Mouse (Mus musculus): Measurements from ENCODE around the gene Gm30302. TPM values are rescaled to one million over a fixed set of nuclear protein-coding genes. Genes with fewer than 3 reads are reported as not detected.

Gm30302 gene
- polyA plus RNA-seq (2015; fragmentation: Nextera tagmentation; extraction: Ambion mirVana) = not detected in 2 replicates

GRCm38 (mm10) chr13:49798901-49799300 is at the start of gene Gm30302:
Gm30302 (minus strand) TSS chr13:49799001.
- Histone ChIP-seq H3K27me3 (no peaks in the 10 kb centered on the region), H3K4me1 (replicated peaks) (no peaks in the 10 kb centered on the region), H3K4me3 (replicated peaks) (no peak within 1 kb of the TSS), H3K27ac (no peak within 1 kb of the TSS), H3K9ac (no peak within 1 kb of the TSS), H3K36me3 (no peaks in the 10 kb centered on the region), H3K4me2 (no peak within 1 kb of the TSS), H3K9me3 (replicated peaks) (peaks cover 5% of the 10 kb centered on the region; the same call in 1 of the 2 replicates)
- ATAC-seq (ENCODE audit: low read depth) (no peak), DNase-seq (no peak)
- WGBS (ENCODE audit: insufficient replicate concordance) = 68% methylated on average over 1 of the region's 1 CpGs

- no peak for ATAC-seq (ENCODE audit: low read depth)
- 7% methylated on average over 3 of the region's 3 CpGs for WGBS (ENCODE audit: insufficient replicate concordance)
- no peak for DNase-seq
- Histone ChIP-seq H3K4me1 (replicated peaks) (no peaks in the 10 kb centered on the region), H3K9ac (no peak overlapping the region), H3K27me3 (no peaks in the 10 kb centered on the region), H3K36me3 (no peaks in the 10 kb centered on the region), H3K9me3 (replicated peaks) (no peaks in the 10 kb centered on the region), H3K27ac (no peak overlapping the region), H3K4me2 (no peak overlapping the region), H3K4me3 (replicated peaks) (no peak overlapping the region)
These were observed 48.0 kb upstream of the Gm30302 start for GRCm38 (mm10) chr13:49846751-49847150.

- no peak for DNase-seq
- no peak overlapping the region for H3K27ac ChIP-seq
These were observed 47.3 kb upstream of the Gm30302 start for GRCm38 (mm10) chr13:49846141-49846540.

GRCm38 (mm10) chr13:49845663-49846062 is 46.9 kb upstream of the Gm30302 start:
- no peaks in the 10 kb centered on the region for H3K27me3 ChIP-seq
- no peak for ATAC-seq (ENCODE audit: low read depth)
- H3K4me3 ChIP-seq (replicated peaks) = no peak overlapping the region
- DNase-seq = no peak
- H3K9me3 ChIP-seq (replicated peaks) = no peaks in the 10 kb centered on the region
- WGBS (ENCODE audit: insufficient replicate concordance) = 55% methylated on average over 3 of the region's 3 CpGs
- no peak overlapping the region for H3K9ac ChIP-seq
- H3K4me2 ChIP-seq = no peak overlapping the region
- H3K4me1 ChIP-seq (replicated peaks) = no peaks in the 10 kb centered on the region
- H3K27ac ChIP-seq = no peak overlapping the region
- no peaks in the 10 kb centered on the region for H3K36me3 ChIP-seq

More at GRCm38 (mm10) chr13:49846141-49846540, 47.3 kb upstream of the Gm30302 start:
- Histone ChIP-seq H3K4me3 (replicated peaks) (no peak overlapping the region), H3K9me3 (replicated peaks) (no peaks in the 10 kb centered on the region), H3K4me2 (no peak overlapping the region), H3K9ac (no peak overlapping the region), H3K4me1 (replicated peaks) (no peaks in the 10 kb centered on the region), H3K36me3 (no peaks in the 10 kb centered on the region), H3K27me3 (no peaks in the 10 kb centered on the region)
- no peak for ATAC-seq (ENCODE audit: low read depth)
- WGBS (ENCODE audit: insufficient replicate concordance) = 55% methylated on average over 3 of the region's 3 CpGs

GRCm38 (mm10) chr13:49844071-49844470 is 45.3 kb upstream of the Gm30302 start:
- H3K27me3 ChIP-seq = no peaks in the 10 kb centered on the region
- DNase-seq (no peak), ATAC-seq (ENCODE audit: low read depth) (no peak)
- no peak overlapping the region for H3K4me3 ChIP-seq (replicated peaks)
- no peaks in the 10 kb centered on the region for H3K36me3 ChIP-seq
- no peak overlapping the region for H3K4me2 ChIP-seq
- WGBS (ENCODE audit: insufficient replicate concordance) = 59% methylated on average over 5 of the region's 5 CpGs
- H3K4me1 ChIP-seq (replicated peaks) = no peaks in the 10 kb centered on the region
- H3K27ac ChIP-seq = no peak overlapping the region
- no peak overlapping the region for H3K9ac ChIP-seq
- no peaks in the 10 kb centered on the region for H3K9me3 ChIP-seq (replicated peaks)

GRCm38 (mm10) chr13:49841186-49841585 is 42.4 kb upstream of the Gm30302 start:
- DNase-seq (no peak), ATAC-seq (ENCODE audit: low read depth) (no peak)
- Histone ChIP-seq H3K9me3 (replicated peaks) (no peaks in the 10 kb centered on the region), H3K4me2 (no peak overlapping the region), H3K9ac (no peak overlapping the region), H3K27me3 (no peaks in the 10 kb centered on the region), H3K4me1 (replicated peaks) (no peaks in the 10 kb centered on the region), H3K27ac (no peak overlapping the region), H3K4me3 (replicated peaks) (no peak overlapping the region), H3K36me3 (no peaks in the 10 kb centered on the region)

- no peaks in the 10 kb centered on the region for H3K36me3 ChIP-seq
- H3K4me3 ChIP-seq (replicated peaks) = no peak overlapping the region
- no peak for DNase-seq
- no peak for ATAC-seq (ENCODE audit: low read depth)
- 51% methylated on average over 3 of the region's 3 CpGs for WGBS (ENCODE audit: insufficient replicate concordance)
- no peak overlapping the region for H3K9ac ChIP-seq
- no peaks in the 10 kb centered on the region for H3K27me3 ChIP-seq
- no peaks in the 10 kb centered on the region for H3K9me3 ChIP-seq (replicated peaks)
- no peaks in the 10 kb centered on the region for H3K4me1 ChIP-seq (replicated peaks)
- no peak overlapping the region for H3K4me2 ChIP-seq
- H3K27ac ChIP-seq = no peak overlapping the region
These were observed 31.6 kb upstream of the Gm30302 start for GRCm38 (mm10) chr13:49830355-49830754.

GRCm38 (mm10) chr13:49825300-49825699 is 26.5 kb upstream of the Gm30302 start:
- H3K4me1 ChIP-seq (replicated peaks) = no peaks in the 10 kb centered on the region
- H3K27ac ChIP-seq = no peak overlapping the region
- no peak overlapping the region for H3K4me3 ChIP-seq (replicated peaks)
- WGBS (ENCODE audit: insufficient replicate concordance) = 66% methylated on average over 4 of the region's 4 CpGs
- ATAC-seq (ENCODE audit: low read depth) = no peak
- no peak for DNase-seq
- H3K27me3 ChIP-seq = no peaks in the 10 kb centered on the region
- no peaks in the 10 kb centered on the region for H3K9me3 ChIP-seq (replicated peaks)
- no peaks in the 10 kb centered on the region for H3K36me3 ChIP-seq
- no peak overlapping the region for H3K4me2 ChIP-seq
- no peak overlapping the region for H3K9ac ChIP-seq

- H3K9ac ChIP-seq = no peak overlapping the region
- ATAC-seq (ENCODE audit: low read depth) = no peak
- H3K27me3 ChIP-seq = no peaks in the 10 kb centered on the region
- H3K9me3 ChIP-seq (replicated peaks) = no peaks in the 10 kb centered on the region
- H3K4me3 ChIP-seq (replicated peaks) = no peak overlapping the region
- H3K4me1 ChIP-seq (replicated peaks) = no peaks in the 10 kb centered on the region
- 44% methylated on average over 3 of the region's 3 CpGs for WGBS (ENCODE audit: insufficient replicate concordance)
- H3K36me3 ChIP-seq = no peaks in the 10 kb centered on the region
- no peak overlapping the region for H3K4me2 ChIP-seq
- no peak overlapping the region for H3K27ac ChIP-seq
- no peak for DNase-seq
These were observed 16.2 kb upstream of the Gm30302 start for GRCm38 (mm10) chr13:49814958-49815357.

- no peaks in the 10 kb centered on the region for H3K4me1 ChIP-seq (replicated peaks)
- no peak overlapping the region for H3K9ac ChIP-seq
- WGBS (ENCODE audit: insufficient replicate concordance) = 62% methylated on average over 4 of the region's 4 CpGs
- ATAC-seq (ENCODE audit: low read depth) (no peak), DNase-seq (no peak)
- H3K9me3 ChIP-seq (replicated peaks) = no peaks in the 10 kb centered on the region
- no peaks in the 10 kb centered on the region for H3K36me3 ChIP-seq
- H3K27me3 ChIP-seq = no peaks in the 10 kb centered on the region
- H3K27ac ChIP-seq = no peak overlapping the region
- H3K4me3 ChIP-seq (replicated peaks) = no peak overlapping the region
- no peak overlapping the region for H3K4me2 ChIP-seq
These were observed 15.6 kb upstream of the Gm30302 start for GRCm38 (mm10) chr13:49814420-49814819.

- no peaks in the 10 kb centered on the region for H3K27me3 ChIP-seq
- H3K27ac ChIP-seq = no peak overlapping the region
- no peaks in the 10 kb centered on the region for H3K36me3 ChIP-seq
- 57% methylated on average over 1 of the region's 1 CpGs for WGBS (ENCODE audit: insufficient replicate concordance)
- no peak overlapping the region for H3K4me3 ChIP-seq (replicated peaks)
- no peaks in the 10 kb centered on the region for H3K4me1 ChIP-seq (replicated peaks)
- no peaks in the 10 kb centered on the region for H3K9me3 ChIP-seq (replicated peaks)
- ATAC-seq (ENCODE audit: low read depth) (no peak), DNase-seq (no peak)
- no peak overlapping the region for H3K9ac ChIP-seq
- no peak overlapping the region for H3K4me2 ChIP-seq
These were observed 8.3 kb upstream of the Gm30302 start for GRCm38 (mm10) chr13:49807146-49807545.

GRCm38 (mm10) chr13:49788563-49789393 is 10.0 kb downstream of the Gm30302 start:
- no peaks in the 10 kb centered on the region for H3K36me3 ChIP-seq
- DNase-seq = no peak
- no peak overlapping the region for H3K4me3 ChIP-seq (replicated peaks)
- no peak overlapping the region for H3K4me2 ChIP-seq
- no peak overlapping the region for H3K27ac ChIP-seq
- ATAC-seq (ENCODE audit: low read depth) = 0 out of 2 replicates have a peak, but pooled peaks have one; percentile 31
- H3K4me1 ChIP-seq (replicated peaks) = peaks cover 9% of the 10 kb centered on the region; the same call in 1 of the 2 replicates
- no peak overlapping the region for H3K9ac ChIP-seq
- H3K9me3 ChIP-seq (replicated peaks) = no peaks in the 10 kb centered on the region
- WGBS (ENCODE audit: insufficient replicate concordance) = 28% methylated on average over 5 of the region's 5 CpGs
- H3K27me3 ChIP-seq = no peaks in the 10 kb centered on the region
